Mouse (Mus musculus): ENCODE results near the gene Gm20532.
A peak's percentile ranks its signal among the peaks of the same experiment; 100 is the strongest.

Gene Gm20532

GRCm38 (mm10) chr2:26643942-26644341, 57.5 kb downstream of the Gm20532 start:
- DNase-seq (ENCODE audit: low read depth, low spot score), result peak; percentile 83

- DNase-seq (ENCODE audit: low read depth, low spot score), result peak; percentile 94
Observed at GRCm38 (mm10) chr2:26646643-26647293, 60.3 kb downstream of the Gm20532 start.

GRCm38 (mm10) chr2:26654687-26655086, 68.2 kb downstream of the Gm20532 start:
- no peak for DNase-seq (ENCODE audit: low read depth, low spot score)

GRCm38 (mm10) chr2:26657426-26657825, 71.0 kb downstream of the Gm20532 start:
- DNase-seq (ENCODE audit: low read depth, low spot score), result no peak

- DNase-seq (ENCODE audit: low read depth, low spot score), result peak; percentile 38
Observed at GRCm38 (mm10) chr2:26661143-26661752, 74.8 kb downstream of the Gm20532 start.

GRCm38 (mm10) chr2:26661768-26662508, 75.5 kb downstream of the Gm20532 start:
- no peak for DNase-seq (ENCODE audit: low read depth, low spot score)

- DNase-seq (ENCODE audit: low read depth, low spot score), result no peak
Observed at GRCm38 (mm10) chr2:26662509-26662882, 76.1 kb downstream of the Gm20532 start.

GRCm38 (mm10) chr2:26663112-26663511, 76.7 kb downstream of the Gm20532 start:
- no peak for DNase-seq (ENCODE audit: low read depth, low spot score)

- peak; percentile 76 for DNase-seq (ENCODE audit: low read depth, low spot score)
Observed at GRCm38 (mm10) chr2:26663551-26663950, 77.1 kb downstream of the Gm20532 start.

GRCm38 (mm10) chr2:26668746-26669145, 82.3 kb downstream of the Gm20532 start:
- DNase-seq (ENCODE audit: low read depth, low spot score), result no peak

- no peak for DNase-seq (ENCODE audit: low read depth, low spot score)
Observed at GRCm38 (mm10) chr2:26671182-26671581, 84.7 kb downstream of the Gm20532 start, which contains the start of gene Lcn4. TSS of gene Lcn4 (minus strand) at chr2:26671282.

Data from R1 (cell line).